Mouse (Mus musculus) forebrain, embryonic 12.5 days (tissue): ENCODE results near the gene Atp6v1b1. TPM values are rescaled to one million over a fixed set of nuclear protein-coding genes. Genes with fewer than 3 reads are reported as not detected.

Experiments
- ATAC-seq: fragments of 200-750 bp; cut with Nextera tagmentation; 2 replicates; pipeline ENCODE4 v1.8.0; 2017; ENCODE audit warnings: moderate TSS enrichment; ENCODE audit not compliant: low FRiP score
- H3K27ac ChIP-seq: fragments of 300-500 bp; sonication (generic); 2 replicates; pipeline ENCODE4 v1.5.1; 2016; ENCODE audit warnings: mild to moderate bottlenecking
- H3K27me3 ChIP-seq: fragments of 300-500 bp; sonication (generic); 2 replicates; pipeline ENCODE4 v1.6.1; 2016; ENCODE audit warnings: mild to moderate bottlenecking
- H3K36me3 ChIP-seq: fragments of 300-500 bp; sonication (generic); replicated peaks from 2 replicates; pipeline ENCODE4 v1.6.1; 2016; ENCODE audit warnings: mild to moderate bottlenecking
- H3K4me1 ChIP-seq: fragments of 300-500 bp; sonication (generic); 2 replicates; pipeline ENCODE4 v1.6.1; 2016
- H3K4me2 ChIP-seq: fragments of 300-500 bp; sonication (generic); 2 replicates; pipeline ENCODE4 v1.6.1; 2016; ENCODE audit warnings: mild to moderate bottlenecking, moderate library complexity
- H3K4me3 ChIP-seq: fragments of 300-500 bp; sonication (generic); replicated peaks from 2 replicates; pipeline ENCODE4 v1.5.1; 2016; ENCODE audit warnings: mild to moderate bottlenecking
- H3K9ac ChIP-seq: fragments of 300-500 bp; sonication (generic); 2 replicates; pipeline ENCODE4 v1.6.1; 2016; ENCODE audit warnings: mild to moderate bottlenecking
- H3K9me3 ChIP-seq: fragments of 300-500 bp; sonication (generic); 2 replicates; pipeline ENCODE4 v1.6.1; 2016
- WGBS: fragments of 180-500 bp; shearing (Covaris S2); methylation state at CpG from one replicate; pipeline ENCODE4 v1.1.7; 2016; 5-methylcytosine and 5-hydroxymethylcytosine counted together
- polyA plus RNA-seq: library from polyadenylated mRNA; unstranded; fragments of >200 nt; fragmentation: Nextera tagmentation; extraction: Ambion mirVana; gene quantifications from 2 replicates; pipeline ENCODE4 v1.2.1, GENCODE M21; 2016

The Atp6v1b1 gene
- polyA plus RNA-seq, 1 experiment from 2014 or later = not detected

GRCm38 (mm10) chr6:83794760-83795296, 52.0 kb downstream of the Atp6v1b1 start, which contains the start of gene Nagk:
Gene Nagk, plus strand, starts transcription at chr6:83794982.
- Histone ChIP-seq H3K4me3 (peak within 1 kb of the TSS; percentile 73), H3K27ac (peak within 1 kb of the TSS; percentile 97), H3K4me2 (peak within 1 kb of the TSS; percentile 81), H3K4me1 (peaks cover 10% of the 10 kb centered on the region), H3K27me3 (peaks cover 4% of the 10 kb centered on the region; the same call in 1 of the 2 replicates), H3K9me3 (no peaks in the 10 kb centered on the region), H3K36me3 (peaks cover 4% of the 10 kb centered on the region; the same call in 1 of the 2 replicates), H3K9ac (peak within 1 kb of the TSS; percentile 79)
- ATAC-seq = peak; percentile 95
- under 1% methylated on average over 43 of the region's 43 CpGs for WGBS

DNA sequence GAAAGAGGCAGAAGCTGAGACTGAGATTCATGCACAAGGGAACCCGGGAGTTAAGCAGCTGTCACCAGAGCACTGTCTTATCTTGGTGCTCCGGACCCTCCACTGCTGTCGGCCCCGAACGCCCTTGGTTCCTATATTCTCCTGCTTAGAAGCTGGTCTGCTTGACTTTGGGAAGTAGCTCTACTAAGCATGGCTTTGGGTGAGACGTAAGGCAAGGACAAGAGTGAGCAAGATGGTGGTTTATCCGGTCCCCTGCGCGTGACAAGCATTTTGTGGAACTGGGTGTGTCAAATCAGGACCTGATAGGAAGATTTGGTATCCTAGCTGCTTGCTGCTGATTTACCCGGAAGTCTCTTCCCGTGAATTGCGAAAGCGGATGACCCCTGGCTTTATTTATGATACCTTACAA, 52.7 kb downstream of the Atp6v1b1 start:
- Histone ChIP-seq H3K4me3 (peak overlapping the region; percentile 73), H3K9me3 (no peaks in the 10 kb centered on the region), H3K27ac (peak overlapping the region; percentile 97), H3K4me2 (peak overlapping the region; percentile 81), H3K4me1 (peaks cover 10% of the 10 kb centered on the region), H3K36me3 (peaks cover 7% of the 10 kb centered on the region), H3K9ac (peak overlapping the region; percentile 79), H3K27me3 (peaks cover 4% of the 10 kb centered on the region; the same call in 1 of the 2 replicates)
- 17% methylated on average over 13 of the region's 13 CpGs for WGBS
- no peak for ATAC-seq

DNA sequence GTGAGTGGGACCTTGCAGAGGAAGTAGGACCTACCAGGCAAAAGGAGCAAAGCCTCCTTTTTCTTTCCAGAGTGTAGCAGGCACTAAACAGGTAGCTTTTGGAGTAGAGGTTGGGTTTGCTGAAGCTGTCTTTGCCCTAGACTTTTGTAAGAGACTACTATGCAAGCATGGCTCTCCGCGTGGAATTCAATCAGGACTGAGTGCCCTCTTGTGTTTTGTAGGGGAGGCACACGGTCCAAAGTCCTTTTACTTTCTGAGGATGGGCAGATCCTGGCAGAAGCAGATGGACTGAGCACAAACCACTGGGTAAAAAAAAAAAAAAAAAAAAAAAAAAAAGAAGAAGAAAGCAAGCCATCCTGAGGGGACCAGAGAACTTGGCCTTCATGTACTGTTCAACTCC, 53.9 kb downstream of the Atp6v1b1 start:
- Histone ChIP-seq H3K4me2 (no peak overlapping the region), H3K9me3 (no peaks in the 10 kb centered on the region), H3K36me3 (peaks cover 19% of the 10 kb centered on the region), H3K9ac (no peak overlapping the region), H3K27me3 (peaks cover 4% of the 10 kb centered on the region; the same call in 1 of the 2 replicates), H3K4me1 (peaks cover 10% of the 10 kb centered on the region), H3K4me3 (no peak overlapping the region), H3K27ac (no peak overlapping the region)
- ATAC-seq = no peak
- 61% methylated on average over 3 of the region's 3 CpGs for WGBS

GRCm38 (mm10) chr6:83802033-83802432, 59.2 kb downstream of the Atp6v1b1 start:
- Histone ChIP-seq H3K4me3 (no peak overlapping the region), H3K9me3 (no peaks in the 10 kb centered on the region), H3K36me3 (peaks cover 44% of the 10 kb centered on the region), H3K4me2 (no peak overlapping the region), H3K27me3 (no peaks in the 10 kb centered on the region), H3K27ac (no peak overlapping the region), H3K4me1 (no peaks in the 10 kb centered on the region), H3K9ac (no peak overlapping the region)
- WGBS = 85% methylated on average over 5 of the region's 5 CpGs
- no peak for ATAC-seq

DNA sequence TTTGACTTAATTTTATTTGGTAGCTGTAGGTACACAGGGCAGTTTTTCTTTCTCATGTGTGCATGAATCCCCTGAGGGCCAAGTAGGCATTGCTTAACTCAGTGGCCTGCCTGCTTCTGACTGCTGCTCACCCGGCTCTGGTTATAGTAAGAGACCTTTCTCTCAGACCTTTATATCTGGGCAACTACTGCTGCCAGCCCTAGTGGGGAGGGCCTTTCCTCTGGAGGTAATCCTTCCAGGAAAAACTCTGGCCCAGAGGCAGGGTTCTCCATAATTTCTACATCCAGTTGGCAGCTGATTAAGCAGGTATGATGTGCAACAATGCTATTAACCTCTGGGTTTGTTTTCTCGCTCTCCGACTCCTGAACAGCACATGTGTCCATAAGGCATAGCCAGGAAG, 60.1 kb downstream of the Atp6v1b1 start:
- H3K36me3 ChIP-seq = peaks cover 49% of the 10 kb centered on the region
- no peaks in the 10 kb centered on the region for H3K27me3 ChIP-seq
- H3K4me3 ChIP-seq = no peak overlapping the region
- H3K4me2 ChIP-seq = no peak overlapping the region
- ATAC-seq = no peak
- 88% methylated on average over 3 of the region's 3 CpGs for WGBS
- H3K9me3 ChIP-seq = no peaks in the 10 kb centered on the region
- no peaks in the 10 kb centered on the region for H3K4me1 ChIP-seq
- no peak overlapping the region for H3K9ac ChIP-seq
- H3K27ac ChIP-seq = no peak overlapping the region

Other genes with a start within 250 kb of the Atp6v1b1 start
- 56.3 and 64.7 TPM in 2 replicates for gene Dguok, start 236.0 kb upstream of the Atp6v1b1 start, polyA plus RNA-seq
- 2.2 and 4.3 TPM in 2 replicates for gene Actg2, start 206.7 kb upstream of the Atp6v1b1 start, polyA plus RNA-seq
- gene Stambp, start 170.3 kb upstream of the Atp6v1b1 start, polyA plus RNA-seq = 27.7 and 28.8 TPM in 2 replicates
- not detected in 2 replicates for gene Clec4f, start 86.8 kb upstream of the Atp6v1b1 start, polyA plus RNA-seq
- gene Cd207, start 65.1 kb upstream of the Atp6v1b1 start, polyA plus RNA-seq = not detected in 2 replicates
- gene Vax2, start 31.7 kb upstream of the Atp6v1b1 start, polyA plus RNA-seq = 0.63 and 1.3 TPM in 2 replicates
- 0.15 and 0.23 TPM in 2 replicates for gene Ankrd53, start 19.7 kb downstream of the Atp6v1b1 start, polyA plus RNA-seq
- gene Tex261, start 32.8 kb downstream of the Atp6v1b1 start, polyA plus RNA-seq = 61.6 and 72.0 TPM in 2 replicates
- 49.4 and 49.9 TPM in 2 replicates for gene Nagk, start 52.0 kb downstream of the Atp6v1b1 start, polyA plus RNA-seq
- gene Paip2b, start 88.8 kb downstream of the Atp6v1b1 start, polyA plus RNA-seq = 25.0 and 33.7 TPM in 2 replicates
- 109 and 113 TPM in 2 replicates for gene Zfp638, start 124.1 kb downstream of the Atp6v1b1 start, polyA plus RNA-seq